Mouse (Mus musculus): ENCODE measurements around the gene Casp3.
A peak's percentile ranks its signal among the peaks of the same experiment; 100 is the strongest.
"Not testable (repeated sequence)": the region's sequence is repeated elsewhere in the genome, so short reads cannot be mapped to it uniquely, and the experiment has no call there.

Casp3 gene

DNA sequence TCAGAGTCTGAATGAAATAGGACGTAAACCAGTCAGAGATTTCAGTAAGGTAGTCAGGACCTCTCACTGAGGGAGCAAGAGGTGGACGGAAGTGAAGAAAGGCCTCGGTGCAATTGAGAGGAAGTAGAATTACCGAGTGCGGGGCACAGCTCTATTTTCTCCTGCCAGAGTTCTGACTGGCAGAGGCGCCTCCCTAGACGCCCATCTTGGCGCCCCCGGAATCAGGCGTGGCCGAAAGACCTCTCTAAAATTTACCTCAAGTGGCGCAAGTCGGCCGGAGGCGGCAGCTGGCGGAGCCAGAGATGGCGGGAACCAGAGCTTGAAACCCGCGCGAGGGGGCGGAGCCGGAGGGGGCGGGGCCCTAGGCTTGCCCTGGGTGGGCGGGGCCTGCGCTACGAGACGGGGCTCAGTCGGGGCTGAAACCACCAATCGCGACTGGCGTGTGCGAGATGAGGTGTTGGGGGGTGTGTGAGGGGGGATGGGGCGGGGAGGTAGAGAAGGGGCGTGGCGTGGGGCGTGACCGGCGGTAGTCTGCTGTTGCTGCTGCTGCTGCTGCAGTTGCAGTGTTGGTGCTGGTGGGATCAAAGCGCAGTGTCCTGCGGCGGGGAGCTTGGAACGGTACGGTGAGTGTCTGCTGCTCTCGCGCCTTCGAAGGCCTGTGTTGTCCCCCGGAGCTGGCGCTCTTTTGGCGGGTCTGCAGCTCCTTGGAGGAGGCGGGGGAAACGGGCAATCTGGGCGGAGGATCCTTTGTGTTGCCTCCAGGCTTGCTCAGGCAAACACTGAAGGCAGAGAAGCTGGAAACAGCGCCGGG is at the start of gene Casp3, which contains the start of gene Primpol:
TSS of gene Casp3 (plus strand) at position 413 of the 811 bp plus-strand sequence.
TSS of gene Primpol (minus strand) at position 334 of the 811 bp plus-strand sequence.
- DNase-seq (ENCODE audit: low spot score in 2 of 2) = peak; percentile 91 to 94

GRCm38 (mm10) chr8:46567946-46568345 is 49.1 kb upstream of the Casp3 start:
- DNase-seq (ENCODE audit: low spot score in 2 of 2) = no peak

DNA sequence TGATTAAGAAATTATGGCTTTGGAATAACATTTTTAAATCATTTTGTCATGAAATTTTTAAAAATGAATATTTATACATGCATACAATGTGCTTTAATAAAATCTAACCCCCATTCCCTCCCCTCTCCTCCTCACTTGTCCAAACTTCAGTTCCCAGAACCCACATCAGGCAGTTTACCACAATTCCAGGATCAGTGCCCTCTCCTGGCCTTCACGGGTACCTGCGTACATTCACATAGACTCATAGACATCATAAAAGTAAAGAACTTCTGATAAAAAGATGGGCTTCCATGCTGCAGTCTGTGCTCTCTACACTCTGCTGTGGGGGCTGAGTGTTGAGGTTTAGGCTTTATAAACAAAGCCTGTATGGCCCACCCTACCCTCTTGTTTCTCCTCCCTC is 48.1 kb upstream of the Casp3 start:
- DNase-seq (ENCODE audit: low spot score in 2 of 2) = no peak

GRCm38 (mm10) chr8:46569659-46570441 is 47.2 kb upstream of the Casp3 start:
- DNase-seq (ENCODE audit: low spot score in 2 of 2) = no peak

- DNase-seq (ENCODE audit: low spot score in 2 of 2) = no peak
These were observed 46.4 kb upstream of the Casp3 start for GRCm38 (mm10) chr8:46570673-46571072.

DNA sequence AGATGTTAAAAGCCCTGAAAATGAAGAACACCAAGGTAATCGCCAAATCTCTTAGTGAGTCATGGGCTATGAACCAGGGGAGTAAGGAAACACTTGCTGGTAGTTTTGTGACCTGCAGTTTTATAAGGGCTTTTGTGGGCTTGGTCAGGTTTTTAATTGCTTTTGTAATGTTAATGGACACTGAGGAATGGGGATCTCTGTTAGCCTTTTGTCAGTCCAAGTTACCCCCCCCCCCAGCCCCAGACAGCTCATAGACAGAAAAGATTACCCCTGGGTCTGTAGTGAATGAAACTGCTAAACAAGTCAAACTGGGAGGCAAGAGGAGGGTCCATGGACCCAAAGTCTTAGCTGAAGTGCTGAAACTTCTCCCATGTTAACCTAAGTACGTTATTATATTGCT is 43.6 kb upstream of the Casp3 start:
- DNase-seq (ENCODE audit: low spot score in 2 of 2) = no peak

GRCm38 (mm10) chr8:46573964-46574363 is 43.1 kb upstream of the Casp3 start:
- DNase-seq (ENCODE audit: low spot score in 2 of 2) = no peak

DNA sequence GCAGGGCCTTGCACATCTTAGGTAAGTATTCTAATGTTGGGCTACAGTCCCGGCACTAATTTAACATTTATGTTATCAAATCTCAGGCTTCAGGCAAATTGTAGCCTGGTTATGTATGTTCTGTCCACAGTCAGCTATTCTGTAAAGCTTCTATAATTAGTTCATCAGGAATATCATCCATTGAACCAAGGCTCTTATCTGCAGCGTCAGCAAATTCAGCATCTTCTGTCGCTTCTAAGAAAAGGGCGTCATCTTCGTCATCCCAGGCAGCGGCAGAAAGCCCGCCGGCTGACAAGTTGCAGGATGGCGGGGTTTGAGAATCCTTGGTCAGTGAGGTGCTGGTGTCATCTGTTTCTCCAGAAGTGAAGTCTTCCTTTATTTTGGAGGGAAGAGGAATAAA is 38.3 kb upstream of the Casp3 start:
- no peak for DNase-seq (ENCODE audit: low spot score in 2 of 2)

GRCm38 (mm10) chr8:46584328-46584727 is 32.8 kb upstream of the Casp3 start:
- not testable (repeated sequence) for DNase-seq (ENCODE audit: low spot score in 2 of 2)

- no peak for DNase-seq (ENCODE audit: low spot score in 2 of 2)
These were observed 31.5 kb upstream of the Casp3 start for GRCm38 (mm10) chr8:46585576-46585975.

GRCm38 (mm10) chr8:46587911-46588310 is 29.2 kb upstream of the Casp3 start:
- no peak for DNase-seq (ENCODE audit: low spot score in 2 of 2)

DNA sequence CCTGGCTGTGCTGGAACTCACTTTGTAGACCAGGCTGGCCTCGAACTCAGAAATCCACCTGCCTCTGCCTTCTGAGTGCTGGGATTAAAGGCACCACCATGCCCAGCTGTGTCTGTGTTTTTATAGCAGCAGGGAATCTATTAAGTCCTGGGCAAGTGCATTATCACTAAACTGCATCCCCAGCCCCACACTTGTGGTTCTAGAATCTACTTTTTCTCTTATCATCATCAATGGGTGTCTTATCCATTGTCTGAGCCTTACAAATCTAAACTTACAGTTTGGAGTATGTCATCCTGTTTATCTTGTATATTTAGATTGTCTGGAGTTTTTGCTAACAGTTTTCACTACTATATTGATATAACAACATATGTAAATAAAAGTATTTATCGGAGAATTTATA is 28.4 kb upstream of the Casp3 start:
- DNase-seq (ENCODE audit: low spot score in 2 of 2) = no peak

DNA sequence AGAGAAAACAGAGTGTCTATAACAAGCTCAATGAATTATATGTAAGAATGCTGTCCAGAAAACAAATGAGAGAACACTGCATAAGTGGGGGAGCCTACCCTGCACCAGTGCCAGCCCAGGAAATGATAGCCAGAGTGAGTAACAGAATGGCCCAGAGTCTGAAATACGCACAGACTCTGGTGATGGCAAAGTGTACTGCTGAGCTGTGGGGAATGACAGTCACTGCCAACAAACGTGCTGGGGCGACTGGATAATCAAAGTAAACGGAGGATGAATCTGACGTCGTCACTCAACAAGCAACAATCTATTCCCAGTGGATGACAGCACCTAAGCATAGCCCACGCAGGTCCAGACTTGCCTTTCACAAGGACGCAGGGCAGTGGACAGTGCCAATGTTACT is 24.0 kb upstream of the Casp3 start:
- no peak for DNase-seq (ENCODE audit: low spot score in 2 of 2)

DNA sequence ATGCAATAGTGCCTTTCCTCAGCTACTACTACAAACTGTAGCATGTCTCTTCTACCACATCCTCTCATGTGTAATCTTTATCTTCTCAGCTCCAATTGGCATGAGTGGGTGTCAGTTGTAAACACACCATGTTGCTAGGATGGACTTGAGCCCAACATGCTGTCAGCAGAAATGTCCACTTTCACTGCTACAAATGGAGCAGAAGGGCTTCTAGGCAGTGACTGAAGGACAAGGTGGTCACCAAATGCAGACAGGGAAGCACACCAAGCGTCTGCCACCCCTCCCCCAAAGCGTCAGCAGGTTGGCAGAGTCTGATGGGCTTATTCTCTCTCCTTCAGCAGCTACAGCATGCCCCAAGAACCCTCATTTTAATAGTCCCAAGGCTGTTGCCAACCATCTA is 23.3 kb upstream of the Casp3 start:
- no peak for DNase-seq (ENCODE audit: low spot score in 2 of 2)

DNA sequence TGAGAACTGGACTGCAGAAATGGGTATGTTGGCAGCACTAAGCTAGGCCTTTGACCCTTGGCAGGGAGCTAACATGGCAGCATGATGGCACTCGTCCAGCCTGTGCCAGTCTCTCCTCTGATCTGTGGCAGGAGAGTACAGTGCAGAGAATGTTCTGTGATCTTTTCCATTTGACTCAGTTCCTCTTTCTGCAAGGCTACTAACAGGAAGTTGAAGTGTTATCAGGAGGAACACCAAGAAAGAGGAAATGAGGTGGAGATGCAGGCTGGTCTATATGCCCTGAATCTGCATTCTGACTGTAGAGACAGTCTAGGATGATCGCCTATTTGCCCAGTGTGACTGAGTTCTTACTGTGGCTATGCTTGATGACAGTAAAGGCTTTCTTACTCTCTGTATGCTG is 21.5 kb upstream of the Casp3 start:
- DNase-seq (ENCODE audit: low spot score in 2 of 2) = no peak

DNA sequence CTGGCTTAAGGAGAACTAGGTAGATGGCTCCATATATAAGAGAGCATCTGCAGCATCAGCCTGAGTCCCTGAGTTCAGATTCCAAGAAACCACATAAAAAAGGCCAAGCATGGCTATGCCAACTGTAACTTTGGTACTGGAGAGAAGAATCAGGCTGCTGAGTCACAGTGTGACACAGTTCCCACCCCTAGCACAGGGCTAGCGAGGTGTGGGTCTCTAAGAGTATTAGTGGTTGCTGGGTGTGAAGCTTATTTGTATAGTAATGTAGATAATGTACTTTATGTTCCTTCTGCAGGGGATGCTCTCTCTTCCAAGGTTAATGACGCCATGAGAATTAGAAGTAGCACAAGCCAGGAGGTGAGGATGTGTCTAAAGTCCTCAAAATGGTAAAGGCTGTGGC is 20.6 kb upstream of the Casp3 start:
- DNase-seq (ENCODE audit: low spot score in 2 of 2) = no peak

DNA sequence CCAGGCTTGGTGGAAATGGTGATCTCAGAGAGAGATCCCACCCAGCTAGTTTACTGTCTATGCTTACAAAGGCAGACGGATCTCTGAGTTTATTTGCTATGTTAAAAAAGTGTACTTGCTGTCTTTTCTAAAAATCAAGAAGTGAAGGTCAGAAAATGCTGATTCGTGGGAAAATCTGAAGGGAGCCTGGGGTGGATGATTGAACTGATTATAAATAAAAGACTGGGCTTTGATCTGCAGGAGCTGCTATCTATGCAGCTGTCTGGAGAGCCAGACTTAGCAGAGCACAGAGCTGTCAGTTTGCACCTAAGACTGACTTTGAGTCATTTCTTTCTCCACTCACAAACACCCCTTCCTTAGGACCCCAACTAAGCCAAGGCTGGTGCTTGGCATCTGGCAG is 19.7 kb upstream of the Casp3 start:
- no peak for DNase-seq (ENCODE audit: low spot score in 2 of 2)

DNA sequence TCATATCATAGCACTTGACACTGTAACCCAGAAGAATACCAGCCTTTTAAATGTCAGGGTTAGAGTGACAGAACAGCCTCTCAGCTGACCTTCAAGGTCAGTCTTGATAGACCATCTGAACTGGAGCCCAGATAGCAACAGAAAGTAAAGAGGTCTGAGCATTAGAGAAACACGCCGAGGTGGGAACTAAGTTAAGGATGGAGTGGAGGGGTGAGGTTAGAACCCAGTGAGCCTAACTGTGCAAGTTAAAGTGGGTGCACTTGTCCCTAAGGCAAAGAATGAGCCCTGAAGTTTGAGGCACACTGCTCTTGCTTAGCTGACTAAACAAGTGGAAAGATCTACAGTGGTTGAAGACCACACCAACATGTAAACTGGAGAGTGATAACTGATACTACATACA is 19.0 kb upstream of the Casp3 start:
- DNase-seq (ENCODE audit: low spot score in 2 of 2) = no peak

DNA sequence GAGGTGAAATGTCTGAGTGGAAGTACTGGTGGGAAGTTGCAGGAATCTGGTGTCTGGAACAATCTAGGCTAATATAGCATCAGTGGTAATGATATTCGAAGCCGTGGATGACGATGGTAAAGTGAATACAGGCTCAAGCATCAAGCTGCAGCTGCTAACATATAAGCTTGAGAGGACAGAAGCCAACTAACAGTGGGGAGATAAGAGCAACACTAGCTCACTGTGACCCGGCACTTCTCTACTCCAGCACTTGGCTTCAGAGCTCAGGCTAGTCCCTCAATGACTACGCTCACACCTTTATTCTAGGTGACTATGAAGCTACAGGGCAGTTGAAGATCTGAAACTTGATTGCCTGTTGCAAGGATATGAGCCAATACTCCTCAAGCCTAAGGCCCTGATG is 18.3 kb upstream of the Casp3 start:
- no peak for DNase-seq (ENCODE audit: low spot score in 2 of 2)

DNA sequence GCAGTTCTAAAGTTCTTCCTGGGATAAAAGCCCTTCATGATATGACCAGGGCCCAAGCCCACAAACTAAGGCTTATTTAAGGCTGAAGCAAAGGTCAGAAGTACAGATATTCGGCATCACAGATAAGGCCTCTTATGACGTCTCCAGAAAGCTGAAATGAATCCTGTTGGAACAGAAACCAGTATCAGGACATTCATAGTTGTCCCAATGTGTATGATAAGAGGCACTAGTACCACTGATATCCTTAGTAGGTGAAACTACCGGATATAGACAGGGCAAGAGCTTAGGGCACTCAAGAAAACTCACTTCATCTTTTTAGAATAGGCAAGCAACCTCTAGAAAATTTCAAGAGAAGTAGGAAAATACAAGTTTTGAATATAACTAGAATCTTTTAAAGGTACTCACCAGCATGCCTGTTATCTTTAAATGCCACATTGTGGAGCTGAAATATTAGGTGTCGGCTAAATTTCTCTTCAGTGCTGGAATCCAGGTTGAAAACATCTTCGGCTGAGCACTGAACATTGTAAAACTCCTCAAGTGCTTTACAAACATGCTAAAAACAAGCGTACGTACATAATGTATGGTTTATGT is 17.7 kb upstream of the Casp3 start:
- DNase-seq (ENCODE audit: low spot score in 2 of 2) = no peak

DNA sequence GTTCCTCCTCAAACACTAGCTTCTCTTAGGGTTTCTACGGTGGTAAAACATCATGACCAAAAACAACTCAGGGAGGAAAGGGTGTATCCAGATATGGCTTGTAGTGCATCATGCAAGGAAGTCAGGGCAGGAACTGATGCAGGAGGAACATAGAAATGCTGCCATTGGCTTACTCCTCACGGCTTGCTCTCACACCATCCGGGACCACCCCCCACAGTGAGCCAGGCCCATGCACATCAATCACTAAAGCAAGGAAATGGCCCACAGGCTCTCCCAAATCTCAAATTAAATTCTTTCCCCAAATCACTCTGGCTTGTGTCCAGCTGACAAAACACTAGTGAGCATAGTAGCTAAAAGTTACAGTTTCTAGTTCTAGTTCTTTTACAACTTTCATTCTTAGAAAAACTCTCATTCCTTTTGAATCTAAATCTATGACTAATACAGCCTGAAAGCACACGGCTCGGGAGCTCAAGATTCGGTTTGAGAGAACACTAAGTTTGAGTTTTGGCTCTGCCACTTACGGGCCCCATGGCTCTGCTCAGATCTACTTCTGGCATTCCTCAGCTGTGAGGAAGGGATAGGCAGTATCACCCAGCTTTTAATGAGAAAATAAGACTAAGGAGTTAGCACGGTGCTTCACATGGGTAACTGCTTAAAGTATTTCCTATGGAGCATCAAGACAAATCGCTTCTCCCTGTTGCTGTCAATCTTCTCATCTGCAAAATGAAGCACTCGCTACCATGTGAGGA is 16.0 kb upstream of the Casp3 start:
- no peak for DNase-seq (ENCODE audit: low spot score in 2 of 2)

GRCm38 (mm10) chr8:46603587-46603986 is 13.5 kb upstream of the Casp3 start:
- DNase-seq (ENCODE audit: low spot score in 2 of 2) = no peak
